ENCODE assay signal across 19 mouse cellular contexts in the genomic region with DNA sequence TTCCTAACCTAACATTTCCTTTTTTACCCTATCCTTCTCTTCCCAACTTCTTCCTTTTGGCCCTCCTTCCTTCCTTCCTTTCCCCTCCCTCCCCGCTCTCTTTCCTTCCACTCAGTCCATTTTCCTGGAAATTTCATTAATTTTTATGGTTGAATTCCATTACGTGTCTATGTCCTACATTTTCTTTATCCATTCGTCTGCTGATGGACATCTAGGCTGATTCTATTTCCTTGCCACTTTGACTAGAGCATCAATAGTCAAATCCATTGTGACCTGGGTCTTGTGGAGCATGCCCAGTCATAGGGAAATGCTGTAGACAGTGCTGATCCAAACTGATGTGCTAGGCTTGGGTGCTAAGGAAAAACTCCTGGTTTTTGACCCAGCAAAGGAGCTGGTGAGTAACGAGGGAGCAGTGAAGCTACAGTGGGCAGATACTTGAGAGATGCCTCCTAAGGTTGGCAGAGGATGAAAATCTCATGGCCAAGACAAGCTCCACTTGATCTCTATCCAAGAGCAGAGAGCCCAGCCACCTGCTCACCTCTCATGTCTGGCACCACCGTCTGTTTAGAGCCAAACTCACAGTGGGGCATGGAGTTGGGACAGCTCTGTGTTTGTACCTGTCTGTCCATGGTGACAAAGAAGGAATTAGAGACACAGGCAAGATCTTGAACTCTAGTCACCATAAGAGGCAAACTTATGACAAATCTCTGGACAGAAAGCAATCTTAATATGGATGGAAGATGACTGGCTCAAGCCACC. TPM values are rescaled to one million over a fixed set of nuclear protein-coding genes. Genes with fewer than 3 reads are reported as not detected.
DNase-seq lines count a peak whose midpoint lies in the region; ATAC-seq and TF ChIP-seq lines count a peak whose summit lies in the region.
"Had no signal": no experiment of that assay in that cellular context is flagged by ENCODE, and none has a peak within 500 bp of the region (broad histone marks: within the 10 kb centered on the region; RNA-seq: fewer than 3 reads in every experiment).

No protein-coding gene starts in this region.

- H3K9me3 ChIP-seq in heart, embryonic 10.5 days = no peaks in the 10 kb centered on the region
- H3K9me3 ChIP-seq: embryonic facial prominence, embryonic 10.5 days; forebrain, embryonic 13.5 days; heart, embryonic 12.5 days; intestine, embryonic 15.5 days; limb, embryonic 15.5 days; liver, embryonic 15.5 days; neural tube, embryonic 12.5 days had no signal

- H3K4me1 ChIP-seq in heart, embryonic 10.5 days = peaks cover 11% of the 10 kb centered on the region
- H3K4me1 ChIP-seq: embryonic facial prominence, embryonic 10.5 days; forebrain, embryonic 13.5 days; intestine, embryonic 15.5 days; liver, embryonic 15.5 days; neural tube, embryonic 12.5 days had no signal

- intact Hi-C loops in heart, postnatal 10 days (cut with DNase I) = no loop called here

- 78% methylated on average over 5 of the region's 5 CpGs for WGBS in heart, embryonic 10.5 days

- ATAC-seq in CD4-positive, CD25-positive, alpha-beta regulatory T cell, adult 4 months = peak; percentile 75
- ATAC-seq: intestine, embryonic 15.5 days had no signal

- H3K27me3 ChIP-seq in heart, embryonic 10.5 days (ENCODE audit: insufficient read depth, poor library complexity, severe bottlenecking) = no peaks in the 10 kb centered on the region
- H3K27me3 ChIP-seq: forebrain, embryonic 13.5 days; heart, embryonic 12.5 days; intestine, embryonic 15.5 days; limb, embryonic 15.5 days; liver, embryonic 15.5 days; neural tube, embryonic 12.5 days had no signal

- TF ChIP-seq POLR2A in brain, embryonic 14.5 days (IDR thresholded peaks at IDR 0.05; ENCODE audit: borderline replicate concordance, extremely low read depth, insufficient read depth, insufficient read length, poor library complexity, severe bottlenecking) = no peak

- H3K4me3 ChIP-seq in heart, embryonic 10.5 days = no peak overlapping the region
- H3K4me3 ChIP-seq: embryonic facial prominence, embryonic 10.5 days; forebrain, embryonic 13.5 days; heart, embryonic 12.5 days; intestine, embryonic 15.5 days; limb, embryonic 15.5 days; liver, embryonic 15.5 days; neural tube, embryonic 12.5 days had no signal

- no peak for TF ChIP-seq CTCF in brain, embryonic 14.5 days (IDR thresholded peaks at IDR 0.05; ENCODE audit: borderline replicate concordance, extremely low read depth, insufficient read depth, insufficient read length)

- peak; percentile 66 for DNase-seq in heart, embryonic 10.5 days (ENCODE audit: low spot score)
- no peak for DNase-seq in heart, postnatal 10 days
- peak; percentile 50 for DNase-seq in brain, embryonic 14.5 days (ENCODE audit: low read depth)
- peak; percentile 99 for DNase-seq in cerebellum, adult 9-10 months
- DNase-seq in kidney, adult 11 months = no peak
- no peak for DNase-seq in lung, postnatal 14 days
- no peak for DNase-seq in urinary bladder, postnatal 25 days (ENCODE audit: low spot score)
- DNase-seq: adrenal gland, adult 2 months; B cell, adult 2 months; kidney, postnatal 36 days; thymus, postnatal 25 days had no signal

- H3K27ac ChIP-seq in heart, embryonic 10.5 days = no peak overlapping the region
- H3K27ac ChIP-seq: embryonic facial prominence, embryonic 10.5 days; intestine, embryonic 15.5 days; limb, embryonic 15.5 days; liver, embryonic 15.5 days; neural tube, embryonic 12.5 days had no signal

- no peaks in the 10 kb centered on the region for H3K36me3 ChIP-seq in heart, embryonic 10.5 days
- H3K36me3 ChIP-seq: embryonic facial prominence, embryonic 10.5 days; heart, embryonic 12.5 days; intestine, embryonic 15.5 days; limb, embryonic 15.5 days; liver, embryonic 15.5 days; neural tube, embryonic 12.5 days had no signal

RNA-seq across cellular contexts. Expression of a gene that starts 57.7 kb away (rescaled TPM):
- polyA plus RNA-seq in heart, embryonic 10.5 days (2016; fragmentation: Nextera tagmentation; extraction: Ambion mirVana) = 20.4 and 30.5 TPM in 2 replicates
- 10 to 100 TPM; 38.0 to 40.2 TPM for total RNA-seq in heart, postnatal 10 days (2021)
- 1 to 10 TPM; 5.9 to 8.2 TPM for polyA plus RNA-seq in CD4-positive, CD25-positive, alpha-beta regulatory T cell, adult 4 months (2017; shearing (Covaris generic))
- 92.3 and 97.5 TPM in 2 replicates for polyA plus RNA-seq in brain, embryonic 14.5 days (2012; rRNA removed)

Comparison
In these comparisons a context has a peak if more than half of its experiments do, and no peak if none do; other contexts are left out.
1. DNase-seq: peak in heart, embryonic 10.5 days (single experiment), brain, embryonic 14.5 days (single experiment) and cerebellum, adult 9-10 months (single experiment); none in heart, postnatal 10 days (0 of 2), kidney, adult 11 months (single experiment), lung, postnatal 14 days (single experiment) and urinary bladder, postnatal 25 days (single experiment).